Mouse (Mus musculus) c-Kit-positive CD71-negative TER-119-negative erythroid progenitor cells, embryonic 14.5 days (primary cell): ENCODE measurements at regions not wholly inside any gene's neighbourhood (a gene's known extent, or its start where the extent isn't known, plus 50 kb on each side); places are given as distances from the start of the nearest gene placed in this dataset.

Source experiments
- DNase-seq: peaks from one replicate; pipeline ENCODE4 v3.0.0-alpha.2; 2013; ENCODE audit warnings: low read depth

- DNase-seq, result peak; percentile 19
Observed at GRCm38 (mm10) chr19:15649368-15649767, 297.8 kb downstream of the Psat1 start.

GRCm38 (mm10) chr19:15647313-15647712 lies 299.8 kb downstream of the Psat1 start:
- DNase-seq, result no peak

- no peak for DNase-seq
Observed at GRCm38 (mm10) chr19:15644786-15645185, 302.4 kb downstream of the Psat1 start.

GRCm38 (mm10) chr19:15617233-15617915 lies 329.8 kb downstream of the Psat1 start:
- DNase-seq, result peak; percentile 30

GRCm38 (mm10) chr19:15614648-15615561 lies 332.2 kb downstream of the Psat1 start:
- no peak for DNase-seq

GRCm38 (mm10) chr19:15611137-15611758 lies 335.9 kb downstream of the Psat1 start:
- no peak for DNase-seq

GRCm38 (mm10) chr19:15606440-15606839 lies 340.7 kb downstream of the Psat1 start:
- no peak for DNase-seq

GRCm38 (mm10) chr19:15592821-15593220 lies 354.3 kb downstream of the Psat1 start:
- DNase-seq, result no peak

- DNase-seq, result no peak
Observed at GRCm38 (mm10) chr19:15583782-15584693, 363.1 kb downstream of the Psat1 start.

- no peak for DNase-seq
Observed at GRCm38 (mm10) chr19:15583106-15583781, 363.9 kb downstream of the Psat1 start.

- no peak for DNase-seq
Observed at GRCm38 (mm10) chr19:15571204-15571603, 375.9 kb downstream of the Psat1 start.

- no peak for DNase-seq
Observed at GRCm38 (mm10) chr19:15561511-15561910, 385.6 kb downstream of the Psat1 start.

- no peak for DNase-seq
Observed at GRCm38 (mm10) chr19:15553953-15554352, 393.2 kb downstream of the Psat1 start.

- peak; percentile 18 for DNase-seq
Observed at GRCm38 (mm10) chr19:15517853-15518252, 429.3 kb downstream of the Psat1 start.

- DNase-seq, result peak; percentile 6
Observed at GRCm38 (mm10) chr19:15516566-15517305, 430.4 kb downstream of the Psat1 start.

GRCm38 (mm10) chr19:15513197-15513596 lies 433.9 kb downstream of the Psat1 start:
- no peak for DNase-seq

- no peak for DNase-seq
Observed at GRCm38 (mm10) chr19:15510395-15510794, 436.7 kb downstream of the Psat1 start.

GRCm38 (mm10) chr19:15502985-15503354 lies 444.2 kb downstream of the Psat1 start:
- DNase-seq, result no peak

GRCm38 (mm10) chr19:15502315-15502984 lies 444.7 kb downstream of the Psat1 start:
- no peak for DNase-seq

- no peak for DNase-seq
Observed at GRCm38 (mm10) chr19:15495532-15495931, 451.6 kb downstream of the Psat1 start.
